Mouse (Mus musculus): ENCODE results near the gene Caln1.

- TF ChIP-seq CTCF (conservative IDR thresholded peaks at IDR 0.05; ENCODE audit: low read length) (peak; percentile 28), POU5F1 (IDR thresholded peaks at IDR 0.05; ENCODE audit: borderline replicate concordance, low read length) (no peak)
Observed at GRCm38 (mm10) chr5:130586257-130586656, 217.0 kb downstream of the Caln1 start.

All from E14TG2a.4 (cell line).